Mouse (Mus musculus) myocyte (in vitro differentiated cells): ENCODE results near the gene Acp7. TPM values are rescaled to one million over a fixed set of nuclear protein-coding genes. Genes with fewer than 3 reads are reported as not detected.

Source experiments
- H3K27me3 ChIP-seq: one replicate; pipeline ENCODE4 v1.6.1; 2011; ENCODE audit not compliant: control insufficient read depth, insufficient read depth, insufficient read length
- H3K36me3 ChIP-seq: one replicate; pipeline ENCODE4 v1.6.1; 2011; ENCODE audit not compliant: control insufficient read depth, insufficient read depth
- H3K4me2 ChIP-seq: one replicate; pipeline ENCODE4 v1.6.1; 2011; ENCODE audit warnings: low read depth, control low read depth
- H3K4me3 ChIP-seq: one replicate; pipeline ENCODE4 v1.5.1; 2011; ENCODE audit warnings: mild to moderate bottlenecking, control low read depth, moderate library complexity
- H3K79me2 ChIP-seq: one replicate; pipeline ENCODE4 v1.6.1; 2011; ENCODE audit not compliant: control insufficient read depth, insufficient read depth
- H3ac ChIP-seq: one replicate; pipeline ENCODE4 v1.6.1; 2011; ENCODE audit not compliant: control insufficient read depth, insufficient read length
- CEBPB ChIP-seq: IDR thresholded peaks from 2 replicates; pipeline ENCODE4 v1.6.1; 2011; ENCODE audit warnings: mild to moderate bottlenecking, moderate library complexity; ENCODE audit not compliant: poor library complexity, insufficient read depth, severe bottlenecking
- E2F4 ChIP-seq: IDR thresholded peaks from one replicate; pipeline ENCODE4 v1.6.1; 2011; ENCODE audit warnings: mild to moderate bottlenecking, control low read depth, moderate library complexity; ENCODE audit not compliant: insufficient read depth
- MAX ChIP-seq: IDR thresholded peaks from one replicate; pipeline ENCODE4 v1.6.1; 2011; ENCODE audit warnings: low read depth, mild to moderate bottlenecking, control low read depth
- MYOD1 ChIP-seq, 3 experiments: IDR thresholded peaks; one replicate each; pipeline ENCODE4 v1.6.1; 2011; ENCODE audit warnings: control low read depth in 2 of 3, low read depth in 2 of 3, mild to moderate bottlenecking in 2 of 3, moderate library complexity in 1 of 3; ENCODE audit not compliant: insufficient read length in 2 of 3, control insufficient read depth in 1 of 3
- MYOG ChIP-seq, 3 experiments: IDR thresholded peaks; one replicate each; pipeline ENCODE4 v1.6.1; 2011; ENCODE audit warnings: control low read depth in 2 of 3, low read depth in 2 of 3, mild to moderate bottlenecking in 2 of 3; ENCODE audit not compliant: insufficient read length in 2 of 3, control insufficient read depth in 1 of 3, insufficient read depth in 1 of 3
- POLR2A ChIP-seq: IDR thresholded peaks from one replicate; pipeline ENCODE4 v1.6.1; 2011; ENCODE audit warnings: low read depth, mild to moderate bottlenecking, control low read depth, moderate library complexity; ENCODE audit not compliant: insufficient read length
- POLR2AphosphoS2 ChIP-seq: IDR thresholded peaks from one replicate; pipeline ENCODE4 v1.6.1; 2011; ENCODE audit warnings: low read depth, control low read depth; ENCODE audit not compliant: insufficient read length
- REST ChIP-seq: IDR thresholded peaks from one replicate; pipeline ENCODE4 v1.6.1; 2011; ENCODE audit warnings: mild to moderate bottlenecking, control low read depth, moderate library complexity; ENCODE audit not compliant: insufficient read depth, insufficient read length
- SRF ChIP-seq: IDR thresholded peaks from one replicate; pipeline ENCODE4 v1.6.1; 2011; ENCODE audit warnings: low read depth; ENCODE audit not compliant: control insufficient read depth, insufficient read length
- TCF12 ChIP-seq: IDR thresholded peaks from one replicate; pipeline ENCODE4 v1.6.1; 2011; ENCODE audit warnings: mild to moderate bottlenecking, control low read depth; ENCODE audit not compliant: poor library complexity, insufficient read depth, severe bottlenecking
- TCF3 ChIP-seq: IDR thresholded peaks from one replicate; pipeline ENCODE4 v1.6.1; 2011; ENCODE audit warnings: low read depth, control low read depth; ENCODE audit not compliant: insufficient read length
- USF1 ChIP-seq: IDR thresholded peaks from one replicate; pipeline ENCODE4 v1.6.1; 2011; ENCODE audit warnings: low read depth, mild to moderate bottlenecking, control low read depth, moderate library complexity
- polyA plus RNA-seq: library from polyadenylated mRNA; unstranded; fragments of >200 nt; fragmentation: generic; extraction: Trizol; gene quantifications from one replicate; pipeline ENCODE4 v1.2.1, GENCODE M21; 2012; ENCODE audit warnings: missing spikeins

Gene Acp7
- polyA plus RNA-seq, 1 experiment = not detected

DNA sequence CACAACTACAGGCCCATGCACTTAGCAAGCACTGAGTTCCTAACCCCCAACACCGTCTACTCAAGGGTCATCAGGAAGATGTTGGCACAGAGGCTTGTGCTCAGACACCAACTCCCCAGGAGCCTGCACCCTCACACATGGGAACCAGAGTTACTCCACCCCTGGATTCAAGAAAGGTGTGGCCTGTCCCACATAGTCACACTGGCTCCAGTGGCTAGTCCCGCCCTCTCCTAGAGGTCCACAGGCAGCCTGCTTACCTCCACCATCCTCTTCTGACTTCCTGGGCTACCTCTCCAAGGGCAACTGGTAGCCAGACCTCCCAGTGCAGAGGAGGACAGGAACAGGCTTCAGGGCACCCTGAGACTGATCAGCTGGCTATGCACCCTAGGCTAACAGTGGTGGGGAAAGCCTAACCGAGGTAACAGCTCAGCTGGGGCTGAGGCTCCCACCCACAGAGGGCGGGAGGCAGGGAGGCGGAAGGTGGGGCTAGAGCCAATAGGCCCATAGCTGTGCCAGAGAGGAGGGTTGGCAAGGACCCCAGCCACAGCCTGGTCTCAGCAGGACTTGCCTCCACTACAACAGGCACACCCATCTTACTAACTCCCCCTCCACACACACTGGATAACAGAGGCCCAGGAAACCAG lies 54.7 kb downstream of the Acp7 start:
- TF ChIP-seq MYOG (IDR thresholded peaks at IDR 0.05; ENCODE audit: control insufficient read depth in 1 of 3, insufficient read depth in 1 of 3, insufficient read length in 2 of 3, low read depth in 2 of 3) (no peak), POLR2A (no peak), TCF12 (no peak), TCF3 (no peak), E2F4 (no peak), SRF (no peak), POLR2AphosphoS2 (no peak), MYOD1 (IDR thresholded peaks at IDR 0.05; ENCODE audit: control insufficient read depth in 1 of 3, insufficient read length in 2 of 3, low read depth in 2 of 3) (no peak), REST (no peak), MAX (no peak), CEBPB (no peak), USF1 (no peak)
- peaks cover 57% of the 10 kb centered on the region for H3K79me2 ChIP-seq
- no peak overlapping the region for H3K4me2 ChIP-seq
- H3ac ChIP-seq = no peak overlapping the region
- H3K4me3 ChIP-seq = no peak overlapping the region
- H3K27me3 ChIP-seq = no peaks in the 10 kb centered on the region
- H3K36me3 ChIP-seq = no peaks in the 10 kb centered on the region

DNA sequence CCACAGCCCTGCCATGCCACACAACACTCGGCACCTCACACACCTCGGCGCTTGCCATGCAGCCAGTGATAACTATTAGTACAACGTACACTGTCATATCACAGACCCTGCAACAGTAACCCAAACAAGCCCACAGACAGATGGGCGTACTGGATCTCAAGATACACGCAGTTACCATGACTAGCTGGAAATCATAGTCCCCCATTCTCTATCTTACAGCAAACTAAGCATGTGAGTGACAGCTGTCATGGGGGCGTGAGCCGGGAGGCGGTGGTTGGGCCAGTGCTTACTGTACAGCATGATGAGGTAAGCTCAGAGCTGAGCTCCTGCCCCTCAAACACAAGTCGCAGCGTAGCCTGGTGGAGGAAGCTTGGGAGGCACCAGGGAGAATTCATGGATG lies 55.5 kb downstream of the Acp7 start:
- H3ac ChIP-seq = no peak overlapping the region
- H3K27me3 ChIP-seq = no peaks in the 10 kb centered on the region
- no peak overlapping the region for H3K4me2 ChIP-seq
- no peak for TF ChIP-seq POLR2AphosphoS2
- no peak for TF ChIP-seq POLR2A
- no peak for TF ChIP-seq MYOG (IDR thresholded peaks at IDR 0.05; ENCODE audit: control insufficient read depth in 1 of 3, insufficient read depth in 1 of 3, insufficient read length in 2 of 3, low read depth in 2 of 3)
- no peak for TF ChIP-seq E2F4
- no peak for TF ChIP-seq REST
- no peak for TF ChIP-seq CEBPB
- TF ChIP-seq SRF = no peak
- TF ChIP-seq TCF12 = no peak
- no peak for TF ChIP-seq USF1
- TF ChIP-seq MAX = no peak
- TF ChIP-seq MYOD1 (IDR thresholded peaks at IDR 0.05; ENCODE audit: control insufficient read depth in 1 of 3, insufficient read length in 2 of 3, low read depth in 2 of 3) = no peak
- no peak for TF ChIP-seq TCF3
- H3K4me3 ChIP-seq = no peak overlapping the region
- no peaks in the 10 kb centered on the region for H3K36me3 ChIP-seq
- H3K79me2 ChIP-seq = peaks cover 52% of the 10 kb centered on the region

DNA sequence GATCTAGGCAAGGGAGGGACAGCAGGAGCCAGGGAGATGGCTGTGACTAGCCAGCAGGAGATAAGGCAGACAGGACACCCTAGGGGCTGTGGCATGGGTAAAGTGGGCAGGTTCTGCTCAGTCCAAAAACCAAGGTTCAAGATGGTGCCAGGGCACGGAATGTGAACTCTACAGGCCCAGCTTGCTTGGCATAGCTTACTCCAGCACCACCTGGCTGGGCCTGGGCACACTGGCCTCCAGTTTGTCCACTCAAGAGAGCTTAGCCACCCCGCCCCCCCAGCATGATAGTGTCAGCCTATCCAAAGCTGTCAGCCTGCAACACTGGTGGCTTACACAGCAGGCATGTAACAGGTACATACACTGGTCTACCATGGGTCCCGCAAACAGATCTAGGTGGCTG lies 57.9 kb downstream of the Acp7 start:
- Histone ChIP-seq H3ac (no peak overlapping the region), H3K36me3 (no peaks in the 10 kb centered on the region), H3K27me3 (no peaks in the 10 kb centered on the region), H3K4me2 (no peak overlapping the region), H3K4me3 (no peak overlapping the region), H3K79me2 (peaks cover 31% of the 10 kb centered on the region)
- TF ChIP-seq E2F4 (no peak), POLR2A (no peak), REST (no peak), POLR2AphosphoS2 (no peak), MYOG (IDR thresholded peaks at IDR 0.05; ENCODE audit: control insufficient read depth in 1 of 3, insufficient read depth in 1 of 3, insufficient read length in 2 of 3, low read depth in 2 of 3) (no peak), CEBPB (no peak), TCF12 (no peak)

DNA sequence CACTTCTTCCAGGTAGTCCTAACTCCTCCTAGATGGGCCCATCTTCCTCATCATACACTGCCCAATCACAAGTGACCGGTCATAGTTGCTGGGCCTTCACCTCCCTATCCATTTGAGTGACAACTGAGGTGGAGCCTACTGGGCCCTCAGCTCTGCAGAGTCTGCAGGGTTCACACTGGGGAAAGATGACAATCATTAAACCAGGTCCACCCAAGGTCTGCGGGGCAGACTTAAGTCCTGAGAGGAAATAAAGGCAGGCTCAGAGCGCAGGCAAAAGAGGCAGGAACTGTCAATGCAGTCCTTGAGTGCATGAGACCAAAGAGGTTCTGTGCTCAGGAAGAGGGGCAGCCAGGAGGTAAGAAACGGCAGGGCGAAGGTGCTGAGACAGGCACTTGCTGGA lies 58.4 kb downstream of the Acp7 start:
- TF ChIP-seq SRF = no peak
- no peak for TF ChIP-seq MYOD1 (IDR thresholded peaks at IDR 0.05; ENCODE audit: control insufficient read depth in 1 of 3, insufficient read length in 2 of 3, low read depth in 2 of 3)
- TF ChIP-seq E2F4 = no peak
- TF ChIP-seq USF1 = no peak
- TF ChIP-seq TCF3 = no peak
- TF ChIP-seq MAX = no peak
- TF ChIP-seq CEBPB = no peak
- TF ChIP-seq POLR2A = no peak
- no peak for TF ChIP-seq MYOG (IDR thresholded peaks at IDR 0.05; ENCODE audit: control insufficient read depth in 1 of 3, insufficient read depth in 1 of 3, insufficient read length in 2 of 3, low read depth in 2 of 3)
- TF ChIP-seq REST = no peak
- no peak for TF ChIP-seq TCF12
- no peak for TF ChIP-seq POLR2AphosphoS2
- Histone ChIP-seq H3ac (no peak overlapping the region), H3K79me2 (peaks cover 26% of the 10 kb centered on the region), H3K36me3 (no peaks in the 10 kb centered on the region), H3K4me2 (no peak overlapping the region), H3K4me3 (no peak overlapping the region), H3K27me3 (no peaks in the 10 kb centered on the region)
